Mouse (Mus musculus): ENCODE results near the gene Zc3h10. TPM values are rescaled to one million over a fixed set of nuclear protein-coding genes. Genes with fewer than 3 reads are reported as not detected.
"Not testable (repeated sequence)": the region's sequence is repeated elsewhere in the genome, so short reads cannot be mapped to it uniquely, and the experiment has no call there.

The Zc3h10 gene
- polyA plus RNA-seq, 1 experiment: 17.4 TPM

- no peak overlapping the region for H3K4me3 ChIP-seq (ENCODE audit: extremely low read depth, insufficient read depth, insufficient read length)
- peaks cover 31% of the 10 kb centered on the region for H3K36me3 ChIP-seq (ENCODE audit: control insufficient read depth, insufficient read depth, low read length)
- DNase-seq (ENCODE audit: low read depth in 1 of 2, low spot score in 2 of 2): no peak
- no peak overlapping the region for H3K27ac ChIP-seq (ENCODE audit: insufficient read depth, low read length)
- TF ChIP-seq POLR2A (IDR thresholded peaks at IDR 0.05; ENCODE audit: low read depth, low read length) (no peak), CTCF (IDR thresholded peaks at IDR 0.05; ENCODE audit: extremely low read depth, insufficient read depth, insufficient read length, insufficient replicate concordance) (no peak)
- WGBS: 84% methylated on average over 9 of the region's 9 CpGs
- H3K27me3 ChIP-seq (ENCODE audit: control insufficient read depth, insufficient read depth, low read length): no peaks in the 10 kb centered on the region
- H3K4me1 ChIP-seq (ENCODE audit: control insufficient read depth, insufficient read depth, insufficient read length): peaks cover 10% of the 10 kb centered on the region; the same call in 1 of the 2 replicates
These were observed 39.3 kb downstream of the Zc3h10 start for GRCm38 (mm10) chr10:128508260-128508659.

GRCm38 (mm10) chr10:128505974-128506373 lies 41.6 kb downstream of the Zc3h10 start:
- no peak overlapping the region for H3K4me3 ChIP-seq (ENCODE audit: extremely low read depth, insufficient read depth, insufficient read length)
- TF ChIP-seq POLR2A (IDR thresholded peaks at IDR 0.05; ENCODE audit: low read depth, low read length) (no peak), CTCF (IDR thresholded peaks at IDR 0.05; ENCODE audit: extremely low read depth, insufficient read depth, insufficient read length, insufficient replicate concordance) (no peak)
- peaks cover 10% of the 10 kb centered on the region; the same call in 1 of the 2 replicates for H3K4me1 ChIP-seq (ENCODE audit: control insufficient read depth, insufficient read depth, insufficient read length)
- H3K36me3 ChIP-seq (ENCODE audit: control insufficient read depth, insufficient read depth, low read length): peaks cover 11% of the 10 kb centered on the region
- WGBS: 94% methylated on average over 14 of the region's 14 CpGs
- H3K27me3 ChIP-seq (ENCODE audit: control insufficient read depth, insufficient read depth, low read length): no peaks in the 10 kb centered on the region
- H3K27ac ChIP-seq (ENCODE audit: insufficient read depth, low read length): no peak overlapping the region
- DNase-seq (ENCODE audit: low read depth in 1 of 2, low spot score in 2 of 2): no peak

GRCm38 (mm10) chr10:128505371-128505667 lies 42.3 kb downstream of the Zc3h10 start:
- not testable (repeated sequence) for H3K4me3 ChIP-seq (ENCODE audit: extremely low read depth, insufficient read depth, insufficient read length); DNase-seq (ENCODE audit: low read depth in 1 of 2, low spot score in 2 of 2); H3K36me3 ChIP-seq (ENCODE audit: control insufficient read depth, insufficient read depth, low read length); H3K4me1 ChIP-seq (ENCODE audit: control insufficient read depth, insufficient read depth, insufficient read length); H3K27me3 ChIP-seq (ENCODE audit: control insufficient read depth, insufficient read depth, low read length)
- H3K27ac ChIP-seq (ENCODE audit: insufficient read depth, low read length): peak overlapping the region; percentile 85; the same call in 1 of the 2 replicates
- 44% methylated on average over 5 of the region's 5 CpGs for WGBS

- Histone ChIP-seq H3K4me3 (ENCODE audit: extremely low read depth, insufficient read depth, insufficient read length) (peak overlapping the region; percentile 3; the same call in 1 of the 2 replicates), H3K27me3 (ENCODE audit: control insufficient read depth, insufficient read depth, low read length) (no peaks in the 10 kb centered on the region), H3K36me3 (ENCODE audit: control insufficient read depth, insufficient read depth, low read length) (peaks cover under 1% of the 10 kb centered on the region; the same call in 1 of the 2 replicates), H3K27ac (ENCODE audit: insufficient read depth, low read length) (peak overlapping the region; percentile 85), H3K4me1 (ENCODE audit: control insufficient read depth, insufficient read depth, insufficient read length) (peaks cover 10% of the 10 kb centered on the region; the same call in 1 of the 2 replicates)
- DNase-seq (ENCODE audit: low read depth in 1 of 2, low spot score in 2 of 2): peak in 1 of 2 experiments; percentile 48
- WGBS: 8% methylated on average over 9 of the region's 9 CpGs
- no peak; the same call in 1 of the 2 replicates for TF ChIP-seq POLR2A (IDR thresholded peaks at IDR 0.05; ENCODE audit: low read depth, low read length)
- no peak for TF ChIP-seq CTCF (IDR thresholded peaks at IDR 0.05; ENCODE audit: extremely low read depth, insufficient read depth, insufficient read length, insufficient replicate concordance)
These were observed 42.8 kb downstream of the Zc3h10 start for GRCm38 (mm10) chr10:128504641-128505370.

GRCm38 (mm10) chr10:128504012-128504411 lies 43.6 kb downstream of the Zc3h10 start:
- 34% methylated on average over 3 of the region's 3 CpGs for WGBS
- Histone ChIP-seq H3K27me3 (ENCODE audit: control insufficient read depth, insufficient read depth, low read length) (no peaks in the 10 kb centered on the region), H3K4me3 (ENCODE audit: extremely low read depth, insufficient read depth, insufficient read length) (no peak overlapping the region), H3K27ac (ENCODE audit: insufficient read depth, low read length) (peak overlapping the region; percentile 85), H3K4me1 (ENCODE audit: control insufficient read depth, insufficient read depth, insufficient read length) (peaks cover 10% of the 10 kb centered on the region; the same call in 1 of the 2 replicates), H3K36me3 (ENCODE audit: control insufficient read depth, insufficient read depth, low read length) (no peaks in the 10 kb centered on the region)
- TF ChIP-seq POLR2A (IDR thresholded peaks at IDR 0.05; ENCODE audit: low read depth, low read length) (no peak), CTCF (IDR thresholded peaks at IDR 0.05; ENCODE audit: extremely low read depth, insufficient read depth, insufficient read length, insufficient replicate concordance) (no peak)
- no peak for DNase-seq (ENCODE audit: low read depth in 1 of 2, low spot score in 2 of 2)

GRCm38 (mm10) chr10:128503532-128503931 lies 44.0 kb downstream of the Zc3h10 start:
- Histone ChIP-seq H3K4me3 (ENCODE audit: extremely low read depth, insufficient read depth, insufficient read length) (no peak overlapping the region), H3K4me1 (ENCODE audit: control insufficient read depth, insufficient read depth, insufficient read length) (peaks cover 10% of the 10 kb centered on the region; the same call in 1 of the 2 replicates), H3K27ac (ENCODE audit: insufficient read depth, low read length) (peak overlapping the region; percentile 48)

GRCm38 (mm10) chr10:128502341-128502740 lies 45.2 kb downstream of the Zc3h10 start:
- Histone ChIP-seq H3K27me3 (ENCODE audit: control insufficient read depth, insufficient read depth, low read length) (no peaks in the 10 kb centered on the region), H3K4me3 (ENCODE audit: extremely low read depth, insufficient read depth, insufficient read length) (no peak overlapping the region), H3K36me3 (ENCODE audit: control insufficient read depth, insufficient read depth, low read length) (no peaks in the 10 kb centered on the region), H3K4me1 (ENCODE audit: control insufficient read depth, insufficient read depth, insufficient read length) (peaks cover 12% of the 10 kb centered on the region; the same call in 1 of the 2 replicates), H3K27ac (ENCODE audit: insufficient read depth, low read length) (no peak overlapping the region)
- 85% methylated on average over 5 of the region's 5 CpGs for WGBS
- TF ChIP-seq CTCF (IDR thresholded peaks at IDR 0.05; ENCODE audit: extremely low read depth, insufficient read depth, insufficient read length, insufficient replicate concordance) (no peak), POLR2A (IDR thresholded peaks at IDR 0.05; ENCODE audit: low read depth, low read length) (no peak)
- DNase-seq (ENCODE audit: low read depth in 1 of 2, low spot score in 2 of 2): no peak

More at GRCm38 (mm10) chr10:128503532-128503931, 44.0 kb downstream of the Zc3h10 start:
- Histone ChIP-seq H3K27me3 (ENCODE audit: control insufficient read depth, insufficient read depth, low read length) (no peaks in the 10 kb centered on the region), H3K36me3 (ENCODE audit: control insufficient read depth, insufficient read depth, low read length) (no peaks in the 10 kb centered on the region)
- TF ChIP-seq CTCF (IDR thresholded peaks at IDR 0.05; ENCODE audit: extremely low read depth, insufficient read depth, insufficient read length, insufficient replicate concordance) (no peak), POLR2A (IDR thresholded peaks at IDR 0.05; ENCODE audit: low read depth, low read length) (no peak)
- 77% methylated on average over 8 of the region's 8 CpGs for WGBS
- DNase-seq (ENCODE audit: low read depth in 1 of 2, low spot score in 2 of 2): no peak
